Mouse (Mus musculus) naive thymus-derived CD4-positive, alpha-beta T cell, adult 2 months (primary cell): ENCODE data around the gene Smad1.

Source experiments
- DNase-seq: peaks from one replicate; pipeline ENCODE4 v3.0.0-alpha.2; 2011; ENCODE audit warnings: low read depth

Smad1 gene

GRCm38 (mm10) chr8:79295276-79296105, 103.8 kb downstream of the Smad1 start:
- peak; percentile 14 for DNase-seq

GRCm38 (mm10) chr8:79294610-79295275, 104.6 kb downstream of the Smad1 start, which contains the start of gene Mmaa:
Mmaa (minus strand) TSS chr8:79294937.
- DNase-seq: peak; percentile 98

DNA sequence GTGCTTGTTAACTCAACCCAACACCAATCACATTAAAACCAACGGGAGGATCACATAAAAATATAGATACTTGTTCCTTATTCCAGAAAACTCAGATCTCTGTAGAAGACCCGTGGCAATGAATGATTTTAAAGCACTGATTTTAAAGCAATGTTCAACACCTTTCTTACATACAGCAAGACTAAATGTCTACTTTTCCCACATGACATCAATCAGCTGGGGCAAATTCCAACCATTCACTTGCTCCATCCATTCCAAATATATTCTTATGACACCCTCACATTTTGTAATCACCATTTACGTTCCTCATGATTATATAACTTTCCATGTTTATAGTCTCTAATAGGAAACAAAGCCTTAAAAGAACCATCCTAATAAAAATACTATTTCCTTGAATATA, 105.5 kb downstream of the Smad1 start:
- DNase-seq: peak; percentile 15

GRCm38 (mm10) chr8:79292712-79293264, 106.5 kb downstream of the Smad1 start:
- DNase-seq: no peak

DNA sequence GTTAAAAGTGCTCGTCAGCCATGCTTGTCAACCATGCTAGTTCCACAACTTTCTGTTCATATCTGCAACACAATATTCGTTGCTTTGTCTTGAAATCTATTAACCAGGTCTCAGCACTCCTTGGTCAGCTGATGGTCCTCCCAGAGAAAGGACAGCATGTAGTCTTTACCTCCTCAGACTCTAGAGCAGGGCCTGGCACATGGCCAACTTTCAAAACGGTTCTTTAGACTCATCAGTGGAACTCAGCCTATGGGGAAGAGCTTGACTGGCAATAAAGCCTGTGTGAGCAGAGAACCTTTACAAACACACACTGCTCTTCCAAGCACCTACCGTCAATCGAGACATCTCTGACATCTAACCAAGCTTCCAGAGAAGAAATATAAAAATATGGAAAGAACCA, 109.7 kb downstream of the Smad1 start:
- no peak for DNase-seq

- no peak for DNase-seq
Measured at GRCm38 (mm10) chr8:79288681-79289080, 110.6 kb downstream of the Smad1 start.
